Mouse (Mus musculus): ENCODE data around the gene Cbfa2t2.

GRCm38 (mm10) chr2:154550937-154551336 lies 114.7 kb downstream of the Cbfa2t2 start:
- TF ChIP-seq CTCF (IDR thresholded peaks at IDR 0.05; ENCODE audit: low read depth) = no peak
- TF ChIP-seq EP300 (IDR thresholded peaks at IDR 0.05; ENCODE audit: low read depth) = no peak

Data from liver, postnatal 0 days (tissue).